Mouse (Mus musculus) kidney, adult 2 months (tissue): Measurements from ENCODE around the gene Aktip.

Experiments
- CTCF ChIP-seq: fragments of 200-500 bp; conservative IDR thresholded peaks from 2 replicates; pipeline ENCODE4 v1.5.1; 2011; ENCODE audit warnings: low read depth, mild to moderate bottlenecking, control low read depth, low read length, moderate library complexity, mixed read lengths; ENCODE audit not compliant: insufficient read depth, insufficient read length
- POLR2A ChIP-seq: fragments of 200-500 bp; IDR thresholded peaks from one replicate; pipeline ENCODE4 v1.6.1; 2011; ENCODE audit warnings: low read depth, low read length, control low read depth

DNA sequence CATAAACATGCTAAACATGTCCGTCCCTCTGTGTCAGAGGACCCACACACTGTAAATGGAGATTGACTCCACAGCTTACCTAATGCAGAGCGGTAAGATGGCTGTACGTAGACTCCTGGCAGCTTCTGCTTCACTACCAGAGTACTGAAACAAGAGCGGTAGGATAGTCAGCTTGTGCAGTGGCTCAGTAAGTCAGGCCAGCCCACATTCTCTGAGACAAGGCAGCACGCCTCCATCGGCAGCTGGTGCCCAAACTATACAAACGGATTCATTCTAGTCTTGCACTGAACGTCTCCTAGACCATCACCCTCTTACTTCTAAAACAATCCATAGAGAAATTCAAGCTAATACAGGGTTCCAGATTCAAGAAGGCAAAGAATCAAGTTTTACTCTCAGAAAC, 73.0 kb downstream of the Aktip start:
- no peak for TF ChIP-seq CTCF
- no peak for TF ChIP-seq POLR2A
